Mouse (Mus musculus): ENCODE data around the gene Rnf40. TPM values are rescaled to one million over a fixed set of nuclear protein-coding genes. Genes with fewer than 3 reads are reported as not detected.
A peak's percentile ranks its signal among the peaks of the same experiment; 100 is the strongest.
"Not testable (repeated sequence)": the region's sequence is repeated elsewhere in the genome, so short reads cannot be mapped to it uniquely, and the experiment has no call there.

Gene Rnf40
- polyA plus RNA-seq, 1 experiment from 2014 or later: 37.0 TPM

- no peak overlapping the region for H3K4me3 ChIP-seq (ENCODE audit: low read depth, low read length)
- 86% methylated on average over 4 of the region's 4 CpGs for WGBS
- H3K27ac ChIP-seq (ENCODE audit: low read length): no peak overlapping the region
- no peaks in the 10 kb centered on the region for H3K36me3 ChIP-seq (ENCODE audit: control insufficient read depth, insufficient read depth, low read length)
- H3K4me1 ChIP-seq (ENCODE audit: control insufficient read depth, insufficient read depth, low read length): no peaks in the 10 kb centered on the region
- no peak overlapping the region for H3K4me2 ChIP-seq (replicated peaks; ENCODE audit: low read depth, low read length)
- no peak overlapping the region for H3K9ac ChIP-seq (replicated peaks; ENCODE audit: low read depth, low read length)
- no peak for ATAC-seq (ENCODE audit: insufficient number of reproducible peaks, insufficient read depth, low FRiP score, low read depth)
- no peaks in the 10 kb centered on the region for H3K27me3 ChIP-seq (ENCODE audit: control insufficient read depth, insufficient read depth, low read length)
- no peaks in the 10 kb centered on the region for H3K9me3 ChIP-seq (ENCODE audit: control insufficient read depth, low read depth, low read length)
These were observed 57.8 kb downstream of the Rnf40 start for GRCm38 (mm10) chr7:127646363-127646762.

- not testable (repeated sequence) for H3K27me3 ChIP-seq (ENCODE audit: control insufficient read depth, insufficient read depth, low read length); H3K9ac ChIP-seq (replicated peaks; ENCODE audit: low read depth, low read length); H3K4me1 ChIP-seq (ENCODE audit: control insufficient read depth, insufficient read depth, low read length); H3K9me3 ChIP-seq (ENCODE audit: control insufficient read depth, low read depth, low read length); ATAC-seq (ENCODE audit: insufficient number of reproducible peaks, insufficient read depth, low FRiP score, low read depth); H3K27ac ChIP-seq (ENCODE audit: low read length); H3K4me2 ChIP-seq (replicated peaks; ENCODE audit: low read depth, low read length); H3K4me3 ChIP-seq (ENCODE audit: low read depth, low read length); H3K36me3 ChIP-seq (ENCODE audit: control insufficient read depth, insufficient read depth, low read length)
- 92% methylated on average over 7 of the region's 7 CpGs for WGBS
These were observed 59.0 kb downstream of the Rnf40 start for GRCm38 (mm10) chr7:127647576-127647975.

- Histone ChIP-seq H3K36me3 (ENCODE audit: control insufficient read depth, insufficient read depth, low read length) (no peaks in the 10 kb centered on the region), H3K4me3 (ENCODE audit: low read depth, low read length) (no peak overlapping the region), H3K27ac (ENCODE audit: low read length) (no peak overlapping the region), H3K9ac (replicated peaks; ENCODE audit: low read depth, low read length) (no peak overlapping the region), H3K4me2 (replicated peaks; ENCODE audit: low read depth, low read length) (no peak overlapping the region), H3K9me3 (ENCODE audit: control insufficient read depth, low read depth, low read length) (no peaks in the 10 kb centered on the region), H3K4me1 (ENCODE audit: control insufficient read depth, insufficient read depth, low read length) (no peaks in the 10 kb centered on the region; the same call in 1 of the 2 replicates), H3K27me3 (ENCODE audit: control insufficient read depth, insufficient read depth, low read length) (no peaks in the 10 kb centered on the region)
- ATAC-seq (ENCODE audit: insufficient number of reproducible peaks, insufficient read depth, low FRiP score, low read depth): no peak
- WGBS: 53% methylated on average over 4 of the region's 4 CpGs
These were observed 60.1 kb downstream of the Rnf40 start for GRCm38 (mm10) chr7:127648516-127649201.

DNA sequence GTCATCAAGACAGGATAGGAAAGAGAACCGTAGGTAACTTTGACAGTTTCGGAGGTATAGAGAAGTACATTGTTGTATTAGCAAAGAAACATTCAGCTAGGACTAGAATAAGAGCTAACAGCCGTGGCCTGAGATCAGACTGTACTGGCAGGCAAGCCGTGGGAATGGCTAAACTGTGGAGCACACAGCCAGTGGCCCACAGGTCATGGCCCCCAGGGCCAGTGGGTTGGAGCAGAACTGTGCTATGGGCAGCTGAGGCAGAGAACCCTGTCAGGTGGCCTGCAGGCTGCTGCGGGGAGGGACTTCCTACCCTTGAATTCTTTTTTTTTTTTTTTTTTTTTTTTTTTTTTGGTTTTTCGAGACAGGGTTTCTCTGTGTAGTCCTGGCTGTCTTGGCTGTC is 60.6 kb downstream of the Rnf40 start:
- no peaks in the 10 kb centered on the region; the same call in 1 of the 2 replicates for H3K4me1 ChIP-seq (ENCODE audit: control insufficient read depth, insufficient read depth, low read length)
- no peaks in the 10 kb centered on the region for H3K36me3 ChIP-seq (ENCODE audit: control insufficient read depth, insufficient read depth, low read length)
- H3K4me2 ChIP-seq (replicated peaks; ENCODE audit: low read depth, low read length): no peak overlapping the region
- 84% methylated on average over 6 of the region's 6 CpGs for WGBS
- H3K27ac ChIP-seq (ENCODE audit: low read length): no peak overlapping the region
- ATAC-seq (ENCODE audit: insufficient number of reproducible peaks, insufficient read depth, low FRiP score, low read depth): no peak
- no peaks in the 10 kb centered on the region for H3K27me3 ChIP-seq (ENCODE audit: control insufficient read depth, insufficient read depth, low read length)
- no peak overlapping the region for H3K9ac ChIP-seq (replicated peaks; ENCODE audit: low read depth, low read length)
- no peaks in the 10 kb centered on the region for H3K9me3 ChIP-seq (ENCODE audit: control insufficient read depth, low read depth, low read length)
- H3K4me3 ChIP-seq (ENCODE audit: low read depth, low read length): no peak overlapping the region

DNA sequence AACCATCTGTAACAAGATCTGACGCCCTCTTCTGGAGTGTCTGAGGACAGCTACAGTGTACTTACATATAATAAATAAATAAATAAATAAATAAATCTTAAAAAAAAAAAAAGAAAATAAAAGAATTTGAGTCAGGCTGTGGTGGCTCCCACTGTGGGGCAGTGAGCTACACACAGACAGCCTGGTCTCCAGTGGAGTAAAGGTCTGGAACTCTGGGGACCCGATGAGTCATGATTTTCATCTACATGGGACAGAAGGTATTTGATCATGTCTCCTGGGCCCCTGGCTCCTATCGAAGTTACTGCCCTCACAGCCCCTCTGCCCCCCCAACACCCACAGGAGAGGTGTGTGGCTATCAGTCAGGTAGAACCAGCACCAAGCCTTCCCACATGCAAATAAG is 63.1 kb downstream of the Rnf40 start:
- Histone ChIP-seq H3K27me3 (ENCODE audit: control insufficient read depth, insufficient read depth, low read length) (no peaks in the 10 kb centered on the region), H3K4me3 (ENCODE audit: low read depth, low read length) (no peak overlapping the region), H3K27ac (ENCODE audit: low read length) (no peak overlapping the region)

DNA sequence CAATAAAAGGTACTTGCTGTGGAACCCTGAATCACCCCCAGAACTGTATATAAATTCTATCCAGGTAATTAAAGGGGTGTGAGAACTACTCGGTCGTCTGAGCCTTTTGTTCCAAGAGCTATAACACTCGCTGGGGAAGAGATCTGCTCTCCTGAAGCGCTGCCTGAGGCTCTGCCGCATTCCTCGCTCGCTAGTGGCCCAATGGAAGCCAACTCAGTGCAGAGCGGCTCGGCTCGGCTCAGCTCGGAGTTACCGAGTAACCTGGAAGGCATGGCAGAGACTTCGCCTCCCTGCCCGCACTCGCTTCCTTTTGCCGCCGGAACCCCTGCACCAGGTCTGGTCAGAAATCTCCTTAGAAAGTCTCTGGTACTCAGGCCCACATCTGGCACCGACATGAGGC is 63.5 kb downstream of the Rnf40 start:
- H3K9ac ChIP-seq (replicated peaks; ENCODE audit: low read depth, low read length): no peak overlapping the region
- H3K4me2 ChIP-seq (replicated peaks; ENCODE audit: low read depth, low read length): peak overlapping the region; percentile 26; the same call in 1 of the 2 replicates
- 12% methylated on average over 18 of the region's 18 CpGs for WGBS
- no peak overlapping the region for H3K27ac ChIP-seq (ENCODE audit: low read length)
- H3K36me3 ChIP-seq (ENCODE audit: control insufficient read depth, insufficient read depth, low read length): no peaks in the 10 kb centered on the region
- H3K4me3 ChIP-seq (ENCODE audit: low read depth, low read length): no peak overlapping the region; the same call in 1 of the 2 replicates
- no peak for ATAC-seq (ENCODE audit: insufficient number of reproducible peaks, insufficient read depth, low FRiP score, low read depth)
- H3K27me3 ChIP-seq (ENCODE audit: control insufficient read depth, insufficient read depth, low read length): no peaks in the 10 kb centered on the region
- no peaks in the 10 kb centered on the region; the same call in 1 of the 2 replicates for H3K4me1 ChIP-seq (ENCODE audit: control insufficient read depth, insufficient read depth, low read length)
- H3K9me3 ChIP-seq (ENCODE audit: control insufficient read depth, low read depth, low read length): no peaks in the 10 kb centered on the region

More for the DNA sequence above, 63.1 kb downstream of the Rnf40 start:
- ATAC-seq (ENCODE audit: insufficient number of reproducible peaks, insufficient read depth, low FRiP score, low read depth): no peak
- Histone ChIP-seq H3K4me2 (replicated peaks; ENCODE audit: low read depth, low read length) (peak overlapping the region; percentile 26; the same call in 1 of the 2 replicates), H3K9me3 (ENCODE audit: control insufficient read depth, low read depth, low read length) (no peaks in the 10 kb centered on the region), H3K9ac (replicated peaks; ENCODE audit: low read depth, low read length) (no peak overlapping the region), H3K4me1 (ENCODE audit: control insufficient read depth, insufficient read depth, low read length) (no peaks in the 10 kb centered on the region; the same call in 1 of the 2 replicates), H3K36me3 (ENCODE audit: control insufficient read depth, insufficient read depth, low read length) (no peaks in the 10 kb centered on the region)
- 68% methylated on average over 2 of the region's 3 CpGs for WGBS

GRCm38 (mm10) chr7:127654318-127654717 is 65.8 kb downstream of the Rnf40 start:
- no peaks in the 10 kb centered on the region for H3K27me3 ChIP-seq (ENCODE audit: control insufficient read depth, insufficient read depth, low read length)
- no peaks in the 10 kb centered on the region for H3K36me3 ChIP-seq (ENCODE audit: control insufficient read depth, insufficient read depth, low read length)
- no peaks in the 10 kb centered on the region; the same call in 1 of the 2 replicates for H3K4me1 ChIP-seq (ENCODE audit: control insufficient read depth, insufficient read depth, low read length)
- no peak overlapping the region for H3K4me2 ChIP-seq (replicated peaks; ENCODE audit: low read depth, low read length)
- no peak overlapping the region for H3K9ac ChIP-seq (replicated peaks; ENCODE audit: low read depth, low read length)
- H3K27ac ChIP-seq (ENCODE audit: low read length): no peak overlapping the region
- no peak for ATAC-seq (ENCODE audit: insufficient number of reproducible peaks, insufficient read depth, low FRiP score, low read depth)
- 78% methylated on average over 10 of the region's 10 CpGs for WGBS
- no peak overlapping the region for H3K4me3 ChIP-seq (ENCODE audit: low read depth, low read length)
- no peaks in the 10 kb centered on the region for H3K9me3 ChIP-seq (ENCODE audit: control insufficient read depth, low read depth, low read length)
